Mouse (Mus musculus): ENCODE data around the gene Tmem131.

The Tmem131 gene

GRCm38 (mm10) chr1:36797481-36797880, 146.0 kb downstream of the Tmem131 start:
- no peak for DNase-seq (ENCODE audit: extremely low read depth, insufficient read length, low spot score)

GRCm38 (mm10) chr1:36796711-36797110, 146.8 kb downstream of the Tmem131 start:
- no peak for DNase-seq (ENCODE audit: extremely low read depth, insufficient read length, low spot score)

- no peak for DNase-seq (ENCODE audit: extremely low read depth, insufficient read length, low spot score)
Observed at GRCm38 (mm10) chr1:36789416-36789815, 154.1 kb downstream of the Tmem131 start.

- no peak for DNase-seq (ENCODE audit: extremely low read depth, insufficient read length, low spot score)
Observed at GRCm38 (mm10) chr1:36786377-36786776, 157.1 kb downstream of the Tmem131 start.

DNA sequence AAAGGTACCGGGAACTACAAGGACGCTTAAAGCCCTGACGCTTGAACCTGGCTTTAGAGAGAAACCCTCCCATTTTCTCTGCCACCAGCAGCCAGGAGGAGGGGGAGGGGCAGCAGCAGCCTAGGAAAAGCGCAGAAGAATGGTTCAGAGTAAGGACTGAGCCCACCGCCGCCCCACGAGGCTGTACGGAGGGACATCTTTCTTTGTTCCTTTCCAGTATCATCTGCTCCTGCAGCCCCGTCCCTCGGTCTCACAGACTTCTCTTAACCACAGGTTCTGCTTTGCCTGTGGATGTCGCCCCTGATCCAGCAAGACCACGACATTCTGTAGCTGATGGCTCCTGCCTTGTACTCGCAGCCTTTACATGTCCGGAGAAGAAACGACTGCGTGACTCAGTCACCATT, 158.2 kb downstream of the Tmem131 start:
- DNase-seq (ENCODE audit: extremely low read depth, insufficient read length, low spot score) = no peak

DNA sequence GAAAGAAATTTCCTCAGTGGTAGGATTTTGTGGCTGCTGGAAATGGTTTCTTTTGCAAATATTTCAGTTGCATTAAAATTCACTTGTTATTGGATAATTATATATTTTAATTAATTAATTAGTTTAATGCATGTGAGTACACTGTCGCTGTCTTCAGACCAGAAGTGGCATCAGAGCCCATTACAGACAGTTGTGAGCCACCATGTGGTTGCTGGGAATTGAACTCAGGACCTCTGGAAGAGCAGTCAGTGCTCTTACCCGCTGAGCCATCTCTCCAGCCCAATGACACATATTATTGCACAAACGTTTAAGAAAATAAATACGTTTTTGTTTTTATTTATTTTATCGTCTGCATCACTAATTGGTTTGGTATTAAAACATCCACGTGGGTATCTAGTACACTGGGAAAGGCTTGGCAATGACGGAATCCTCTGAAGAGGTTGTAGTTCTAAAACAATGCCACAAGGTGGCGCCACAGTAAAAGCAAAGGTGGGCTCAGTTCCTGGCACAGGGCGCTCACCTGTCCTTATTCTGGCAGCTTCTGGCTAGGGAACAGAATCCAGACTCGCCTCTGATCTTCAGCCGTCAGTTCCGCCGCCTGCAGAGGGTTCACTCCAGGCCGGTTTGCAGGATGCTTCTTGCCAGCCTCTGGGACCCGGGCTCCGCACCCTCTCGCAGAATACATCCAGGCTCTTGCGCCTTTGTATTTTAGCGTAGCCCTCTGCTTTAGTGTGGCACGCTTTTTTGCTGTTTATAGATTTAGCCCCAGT, 158.9 kb downstream of the Tmem131 start:
- no peak for DNase-seq (ENCODE audit: extremely low read depth, insufficient read length, low spot score)

GRCm38 (mm10) chr1:36782476-36782875, 161.0 kb downstream of the Tmem131 start:
- no peak for DNase-seq (ENCODE audit: extremely low read depth, insufficient read length, low spot score)

- DNase-seq (ENCODE audit: extremely low read depth, insufficient read length, low spot score) = no peak
Observed at GRCm38 (mm10) chr1:36780793-36781192, 162.7 kb downstream of the Tmem131 start.

GRCm38 (mm10) chr1:36772198-36772934, 171.1 kb downstream of the Tmem131 start:
- DNase-seq (ENCODE audit: extremely low read depth, insufficient read length, low spot score) = no peak

DNA sequence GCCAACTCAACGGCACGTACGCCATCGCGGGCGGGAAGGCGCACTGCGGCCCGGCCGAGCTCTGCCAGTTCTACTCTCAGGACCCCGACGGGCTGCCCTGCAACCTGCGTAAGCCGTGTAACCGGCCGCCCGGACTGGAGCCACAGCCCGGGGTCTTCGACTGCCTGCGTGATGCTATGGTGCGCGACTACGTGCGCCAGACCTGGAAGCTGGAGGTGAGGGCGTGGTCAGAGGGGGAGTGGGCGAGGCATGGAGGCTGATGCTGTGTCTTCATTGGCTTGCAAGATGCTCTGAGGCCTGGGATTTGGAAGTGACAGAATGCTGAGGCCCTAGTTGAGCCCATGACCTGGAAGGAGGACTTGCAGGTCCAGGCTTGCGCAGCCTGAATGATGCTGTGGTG, 172.5 kb downstream of the Tmem131 start:
- DNase-seq (ENCODE audit: extremely low read depth, insufficient read length, low spot score) = no peak

- no peak for DNase-seq (ENCODE audit: extremely low read depth, insufficient read length, low spot score)
Observed at GRCm38 (mm10) chr1:36769951-36770350, 173.5 kb downstream of the Tmem131 start.

DNA sequence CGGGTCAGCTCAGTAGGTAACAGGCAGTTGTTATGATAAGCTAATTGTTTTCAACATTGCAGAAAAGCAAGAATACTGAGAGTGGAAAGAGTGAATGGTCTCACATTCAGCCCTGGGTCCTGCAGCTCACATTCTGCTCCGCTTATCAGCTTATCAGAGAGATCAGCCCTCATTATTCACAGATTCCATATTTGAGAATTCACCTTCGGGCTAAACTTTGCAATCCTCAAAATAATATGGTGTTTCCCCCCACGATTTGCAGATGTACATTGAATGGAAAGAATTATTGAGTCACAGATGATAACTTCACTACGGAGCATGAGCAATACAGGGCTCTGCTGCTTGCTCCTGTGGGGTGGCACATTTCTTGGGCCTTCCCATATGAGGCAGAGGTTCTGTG, 174.7 kb downstream of the Tmem131 start:
- no peak for DNase-seq (ENCODE audit: extremely low read depth, insufficient read length, low spot score)

DNA sequence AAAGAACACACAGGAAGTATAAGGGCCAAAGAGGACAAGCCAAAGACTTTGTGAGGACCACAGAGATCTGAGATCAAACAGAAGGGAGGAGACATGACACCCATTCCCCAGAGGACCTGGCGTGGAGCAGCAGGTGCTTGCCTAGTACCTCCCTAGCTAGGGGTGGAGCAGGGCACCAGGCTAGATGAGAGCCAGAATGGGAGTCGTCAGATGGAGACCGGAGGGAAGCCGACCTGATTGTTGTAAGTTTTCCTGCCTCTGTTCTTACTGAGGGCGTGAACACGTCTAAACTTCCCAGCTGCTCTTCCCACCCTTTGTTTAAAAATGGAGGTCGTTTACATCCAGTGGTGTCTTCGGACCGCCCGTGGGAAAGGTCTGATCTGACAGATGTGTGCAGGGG, 176.1 kb downstream of the Tmem131 start:
- no peak for DNase-seq (ENCODE audit: extremely low read depth, insufficient read length, low spot score)

- DNase-seq (ENCODE audit: extremely low read depth, insufficient read length, low spot score) = peak; percentile 32
Observed at GRCm38 (mm10) chr1:36766431-36767205, 176.8 kb downstream of the Tmem131 start.

GRCm38 (mm10) chr1:36761568-36761967, 181.9 kb downstream of the Tmem131 start, which contains the start of gene Zap70:
Gene Zap70 (plus strand): TSS chr1:36761798.
- no peak for DNase-seq (ENCODE audit: extremely low read depth, insufficient read length, low spot score)

- DNase-seq (ENCODE audit: extremely low read depth, insufficient read length, low spot score) = no peak
Observed at GRCm38 (mm10) chr1:36761061-36761460, 182.4 kb downstream of the Tmem131 start.

DNA sequence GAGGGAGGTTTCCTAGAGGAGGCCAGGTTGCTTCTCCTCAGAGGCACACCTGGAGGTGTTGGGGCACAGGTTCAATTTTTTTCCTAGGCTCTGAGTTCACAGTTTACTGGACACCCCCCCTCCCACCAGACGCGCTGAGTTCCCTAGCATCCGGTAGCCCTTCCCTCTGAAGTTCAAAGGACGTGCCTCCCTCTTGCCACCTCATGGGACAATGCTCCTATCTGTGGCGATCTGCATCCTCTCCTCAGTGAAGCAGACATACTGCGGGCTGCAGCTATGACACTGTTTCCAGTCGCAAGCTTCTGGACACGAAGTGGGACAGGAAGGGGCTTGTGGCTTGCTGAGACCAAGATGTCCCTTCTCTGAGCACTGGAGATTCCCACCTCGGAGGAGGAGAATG, 183.1 kb downstream of the Tmem131 start:
- DNase-seq (ENCODE audit: extremely low read depth, insufficient read length, low spot score) = no peak

DNA sequence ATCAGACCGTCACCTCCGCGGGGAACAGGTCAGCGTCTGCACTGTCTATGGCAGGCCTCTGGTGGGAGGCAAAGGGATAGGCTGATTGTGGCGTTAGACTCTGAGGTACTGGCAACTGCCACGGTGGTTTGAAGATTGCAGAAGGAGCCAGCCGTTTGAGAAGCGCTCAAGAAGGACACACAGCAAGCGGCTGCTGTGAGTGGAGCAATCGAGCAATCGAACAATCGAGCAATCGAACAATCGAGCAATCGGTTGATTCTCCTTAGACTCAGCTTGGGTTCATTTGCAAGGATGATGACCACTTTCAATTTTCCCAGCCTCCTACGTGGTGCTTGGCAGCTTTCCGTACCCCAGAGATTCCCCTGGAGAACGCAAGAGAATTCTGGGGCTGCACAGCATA, 184.4 kb downstream of the Tmem131 start:
- DNase-seq (ENCODE audit: extremely low read depth, insufficient read length, low spot score) = no peak

- no peak for DNase-seq (ENCODE audit: extremely low read depth, insufficient read length, low spot score)
Observed at GRCm38 (mm10) chr1:36758553-36758952, 184.9 kb downstream of the Tmem131 start.

GRCm38 (mm10) chr1:36753932-36754675, 189.4 kb downstream of the Tmem131 start:
- no peak for DNase-seq (ENCODE audit: extremely low read depth, insufficient read length, low spot score)

GRCm38 (mm10) chr1:36746452-36746851, 197.0 kb downstream of the Tmem131 start:
- DNase-seq (ENCODE audit: extremely low read depth, insufficient read length, low spot score) = peak; percentile 27
